Mouse (Mus musculus): ENCODE data around the gene Scarf1. TPM values are rescaled to one million over a fixed set of nuclear protein-coding genes. Genes with fewer than 3 reads are reported as not detected.
A peak's percentile ranks its signal among the peaks of the same experiment; 100 is the strongest.

The Scarf1 gene
- polyA plus RNA-seq, 1 experiment from 2014 or later: 4.2 TPM

GRCm38 (mm10) chr11:75472469-75473081 is 40.8 kb upstream of the Scarf1 start:
- no peak overlapping the region for H3K27ac ChIP-seq
- H3K9me3 ChIP-seq (ENCODE audit: control insufficient read depth, low read length): no peaks in the 10 kb centered on the region
- H3K9ac ChIP-seq: no peak overlapping the region
- H3K4me3 ChIP-seq (replicated peaks; ENCODE audit: low read length): no peak overlapping the region
- no peak overlapping the region for H3K4me2 ChIP-seq (replicated peaks)
- 85% methylated on average over 11 of the region's 11 CpGs for WGBS
- H3K36me3 ChIP-seq (replicated peaks; ENCODE audit: control insufficient read depth, insufficient read depth): no peaks in the 10 kb centered on the region
- ATAC-seq (ENCODE audit: low FRiP score): no peak
- DNase-seq (ENCODE audit: low spot score): no peak
- H3K27me3 ChIP-seq (ENCODE audit: control insufficient read depth, insufficient read depth, low read length): no peaks in the 10 kb centered on the region
- no peaks in the 10 kb centered on the region for H3K4me1 ChIP-seq (replicated peaks; ENCODE audit: control insufficient read depth, insufficient read depth, low read length)

- H3K27me3 ChIP-seq (ENCODE audit: control insufficient read depth, insufficient read depth, low read length): no peaks in the 10 kb centered on the region
- H3K9me3 ChIP-seq (ENCODE audit: control insufficient read depth, low read length): no peaks in the 10 kb centered on the region
- no peaks in the 10 kb centered on the region for H3K4me1 ChIP-seq (replicated peaks; ENCODE audit: control insufficient read depth, insufficient read depth, low read length)
- H3K36me3 ChIP-seq (replicated peaks; ENCODE audit: control insufficient read depth, insufficient read depth): no peaks in the 10 kb centered on the region
- no peak overlapping the region for H3K27ac ChIP-seq
- H3K4me2 ChIP-seq (replicated peaks): no peak overlapping the region
- WGBS: 68% methylated on average over 7 of the region's 7 CpGs
- no peak for DNase-seq (ENCODE audit: low spot score)
- H3K9ac ChIP-seq: no peak overlapping the region
- no peak for ATAC-seq (ENCODE audit: low FRiP score)
- no peak overlapping the region for H3K4me3 ChIP-seq (replicated peaks; ENCODE audit: low read length)
These were observed 40.0 kb upstream of the Scarf1 start for GRCm38 (mm10) chr11:75473376-75473775.

GRCm38 (mm10) chr11:75486192-75486591 is 27.1 kb upstream of the Scarf1 start:
- Histone ChIP-seq H3K36me3 (replicated peaks; ENCODE audit: control insufficient read depth, insufficient read depth) (peaks cover 31% of the 10 kb centered on the region), H3K4me1 (replicated peaks; ENCODE audit: control insufficient read depth, insufficient read depth, low read length) (peaks cover 14% of the 10 kb centered on the region), H3K27me3 (ENCODE audit: control insufficient read depth, insufficient read depth, low read length) (no peaks in the 10 kb centered on the region), H3K4me3 (replicated peaks; ENCODE audit: low read length) (peak overlapping the region; percentile 100), H3K9me3 (ENCODE audit: control insufficient read depth, low read length) (no peaks in the 10 kb centered on the region), H3K4me2 (replicated peaks) (peak overlapping the region; percentile 53), H3K9ac (no peak overlapping the region), H3K27ac (peak overlapping the region; percentile 60; the same call in 1 of the 2 replicates)
- ATAC-seq (ENCODE audit: low FRiP score): peak; percentile 38
- 16% methylated on average over 3 of the region's 3 CpGs for WGBS
- DNase-seq (ENCODE audit: low spot score): no peak

GRCm38 (mm10) chr11:75486601-75487285 is 26.6 kb upstream of the Scarf1 start, which contains the start of gene Prpf8:
Gene Prpf8 (plus strand): TSS chr11:75486816.
- peak; percentile 100 for ATAC-seq (ENCODE audit: low FRiP score)
- under 1% methylated on average over 52 of the region's 52 CpGs for WGBS

GRCm38 (mm10) chr11:75487496-75487895 is 25.8 kb upstream of the Scarf1 start:
- WGBS: 47% methylated on average over 6 of the region's 6 CpGs
- H3K4me3 ChIP-seq (replicated peaks; ENCODE audit: low read length): peak overlapping the region; percentile 100
- ATAC-seq (ENCODE audit: low FRiP score) (no peak), DNase-seq (ENCODE audit: low spot score) (no peak)
- H3K4me2 ChIP-seq (replicated peaks): peak overlapping the region; percentile 99
- H3K36me3 ChIP-seq (replicated peaks; ENCODE audit: control insufficient read depth, insufficient read depth): peaks cover 44% of the 10 kb centered on the region
- no peak overlapping the region for H3K27ac ChIP-seq
- peak overlapping the region; percentile 99 for H3K9ac ChIP-seq
- H3K4me1 ChIP-seq (replicated peaks; ENCODE audit: control insufficient read depth, insufficient read depth, low read length): peaks cover 14% of the 10 kb centered on the region
- H3K9me3 ChIP-seq (ENCODE audit: control insufficient read depth, low read length): no peaks in the 10 kb centered on the region
- H3K27me3 ChIP-seq (ENCODE audit: control insufficient read depth, insufficient read depth, low read length): no peaks in the 10 kb centered on the region

More at GRCm38 (mm10) chr11:75486601-75487285, 26.6 kb upstream of the Scarf1 start, which contains the start of gene Prpf8:
- peak; percentile 99 for DNase-seq (ENCODE audit: low spot score)
- peaks cover 36% of the 10 kb centered on the region for H3K36me3 ChIP-seq (replicated peaks; ENCODE audit: control insufficient read depth, insufficient read depth)
- peak within 1 kb of the TSS; percentile 99 for H3K9ac ChIP-seq
- H3K27me3 ChIP-seq (ENCODE audit: control insufficient read depth, insufficient read depth, low read length): no peaks in the 10 kb centered on the region
- no peaks in the 10 kb centered on the region for H3K9me3 ChIP-seq (ENCODE audit: control insufficient read depth, low read length)
- H3K4me3 ChIP-seq (replicated peaks; ENCODE audit: low read length): peak within 1 kb of the TSS; percentile 100
- peak within 1 kb of the TSS; percentile 81 for H3K27ac ChIP-seq
- H3K4me1 ChIP-seq (replicated peaks; ENCODE audit: control insufficient read depth, insufficient read depth, low read length): peaks cover 14% of the 10 kb centered on the region
- peak within 1 kb of the TSS; percentile 99 for H3K4me2 ChIP-seq (replicated peaks)

- Histone ChIP-seq H3K4me1 (replicated peaks; ENCODE audit: control insufficient read depth, insufficient read depth, low read length) (no peaks in the 10 kb centered on the region), H3K36me3 (replicated peaks; ENCODE audit: control insufficient read depth, insufficient read depth) (peaks cover 100% of the 10 kb centered on the region)
- 97% methylated on average over 10 of the region's 10 CpGs for WGBS
These were observed 18.9 kb upstream of the Scarf1 start for GRCm38 (mm10) chr11:75494296-75495049.

GRCm38 (mm10) chr11:75498126-75498525 is 15.2 kb upstream of the Scarf1 start:
- 93% methylated on average over 1 of the region's 1 CpGs for WGBS

More at GRCm38 (mm10) chr11:75494296-75495049, 18.9 kb upstream of the Scarf1 start:
- DNase-seq (ENCODE audit: low spot score) (no peak), ATAC-seq (ENCODE audit: low FRiP score) (no peak)
- H3K9ac ChIP-seq: no peak overlapping the region
- H3K4me2 ChIP-seq (replicated peaks): no peak overlapping the region
- no peaks in the 10 kb centered on the region for H3K27me3 ChIP-seq (ENCODE audit: control insufficient read depth, insufficient read depth, low read length)
- no peaks in the 10 kb centered on the region for H3K9me3 ChIP-seq (ENCODE audit: control insufficient read depth, low read length)
- H3K4me3 ChIP-seq (replicated peaks; ENCODE audit: low read length): no peak overlapping the region
- H3K27ac ChIP-seq: no peak overlapping the region

GRCm38 (mm10) chr11:75508162-75508561 is 5.2 kb upstream of the Scarf1 start:
- H3K9me3 ChIP-seq (ENCODE audit: control insufficient read depth, low read length): no peaks in the 10 kb centered on the region
- no peak overlapping the region for H3K4me2 ChIP-seq (replicated peaks)
- no peak for ATAC-seq (ENCODE audit: low FRiP score)
- no peaks in the 10 kb centered on the region for H3K27me3 ChIP-seq (ENCODE audit: control insufficient read depth, insufficient read depth, low read length)
- peaks cover 7% of the 10 kb centered on the region for H3K4me1 ChIP-seq (replicated peaks; ENCODE audit: control insufficient read depth, insufficient read depth, low read length)
- H3K36me3 ChIP-seq (replicated peaks; ENCODE audit: control insufficient read depth, insufficient read depth): peaks cover 69% of the 10 kb centered on the region
- WGBS: 98% methylated on average over 4 of the region's 4 CpGs
- H3K9ac ChIP-seq: no peak overlapping the region
- no peak for DNase-seq (ENCODE audit: low spot score)
- H3K4me3 ChIP-seq (replicated peaks; ENCODE audit: low read length): no peak overlapping the region
- H3K27ac ChIP-seq: no peak overlapping the region

More at GRCm38 (mm10) chr11:75498126-75498525, 15.2 kb upstream of the Scarf1 start:
- Histone ChIP-seq H3K27ac (no peak overlapping the region), H3K4me1 (replicated peaks; ENCODE audit: control insufficient read depth, insufficient read depth, low read length) (no peaks in the 10 kb centered on the region), H3K36me3 (replicated peaks; ENCODE audit: control insufficient read depth, insufficient read depth) (peaks cover 100% of the 10 kb centered on the region), H3K4me2 (replicated peaks) (no peak overlapping the region), H3K4me3 (replicated peaks; ENCODE audit: low read length) (no peak overlapping the region), H3K27me3 (ENCODE audit: control insufficient read depth, insufficient read depth, low read length) (no peaks in the 10 kb centered on the region), H3K9ac (no peak overlapping the region), H3K9me3 (ENCODE audit: control insufficient read depth, low read length) (no peaks in the 10 kb centered on the region)
- DNase-seq (ENCODE audit: low spot score) (no peak), ATAC-seq (ENCODE audit: low FRiP score) (no peak)

- Histone ChIP-seq H3K9ac (no peak overlapping the region), H3K4me2 (replicated peaks) (no peak overlapping the region), H3K27ac (no peak overlapping the region), H3K4me1 (replicated peaks; ENCODE audit: control insufficient read depth, insufficient read depth, low read length) (peaks cover 7% of the 10 kb centered on the region), H3K36me3 (replicated peaks; ENCODE audit: control insufficient read depth, insufficient read depth) (peaks cover 62% of the 10 kb centered on the region), H3K9me3 (ENCODE audit: control insufficient read depth, low read length) (no peaks in the 10 kb centered on the region), H3K27me3 (ENCODE audit: control insufficient read depth, insufficient read depth, low read length) (no peaks in the 10 kb centered on the region), H3K4me3 (replicated peaks; ENCODE audit: low read length) (no peak overlapping the region)
- 81% methylated on average over 8 of the region's 8 CpGs for WGBS
- DNase-seq (ENCODE audit: low spot score) (no peak), ATAC-seq (ENCODE audit: low FRiP score) (no peak)
These were observed 4.4 kb upstream of the Scarf1 start for GRCm38 (mm10) chr11:75508904-75509303.

All from hindbrain, embryonic 14.5 days (tissue).